Mouse (Mus musculus) right cerebral cortex, adult 18-20 months (tissue): ENCODE data around the gene 1190005I06Rik.
A peak's percentile ranks its signal among the peaks of the same experiment; 100 is the strongest.

Source experiments
- DNase-seq: peaks from one replicate; pipeline ENCODE4 v3.0.0; 2022; ENCODE audit warnings: mixed read lengths

The 1190005I06Rik gene

GRCm38 (mm10) chr8:120618110-120618509 is 29.3 kb downstream of the 1190005I06Rik start:
- peak; percentile 64 for DNase-seq

GRCm38 (mm10) chr8:120616663-120617626 is 30.5 kb downstream of the 1190005I06Rik start:
- DNase-seq = no peak

- no peak for DNase-seq
Observed at GRCm38 (mm10) chr8:120614491-120614890, 32.9 kb downstream of the 1190005I06Rik start.

- DNase-seq = no peak
Observed at GRCm38 (mm10) chr8:120610824-120611223, 36.6 kb downstream of the 1190005I06Rik start.

- peak; percentile 73 for DNase-seq
Observed at GRCm38 (mm10) chr8:120607885-120608284, 39.5 kb downstream of the 1190005I06Rik start.

GRCm38 (mm10) chr8:120607460-120607859 is 40.0 kb downstream of the 1190005I06Rik start:
- DNase-seq = no peak

GRCm38 (mm10) chr8:120602672-120603071 is 44.8 kb downstream of the 1190005I06Rik start:
- DNase-seq = no peak

- DNase-seq = peak; percentile 73
Observed at GRCm38 (mm10) chr8:120599504-120599903, 47.9 kb downstream of the 1190005I06Rik start.

- peak; percentile 91 for DNase-seq
Observed at GRCm38 (mm10) chr8:120598579-120598978, 48.9 kb downstream of the 1190005I06Rik start.

GRCm38 (mm10) chr8:120595963-120596362 is 51.5 kb downstream of the 1190005I06Rik start:
- DNase-seq = no peak

- DNase-seq = no peak
Observed at GRCm38 (mm10) chr8:120594571-120594970, 52.9 kb downstream of the 1190005I06Rik start.

- DNase-seq = no peak
Observed at GRCm38 (mm10) chr8:120591587-120592292, 55.7 kb downstream of the 1190005I06Rik start.

- DNase-seq = no peak
Observed at GRCm38 (mm10) chr8:120589921-120590320, 57.5 kb downstream of the 1190005I06Rik start.

GRCm38 (mm10) chr8:120588908-120589771 is 58.3 kb downstream of the 1190005I06Rik start, which contains the start of gene Gins2:
TSS of gene Gins2 (minus strand) at chr8:120589304.
- peak; percentile 100 for DNase-seq

GRCm38 (mm10) chr8:120585521-120585920 is 61.9 kb downstream of the 1190005I06Rik start:
- DNase-seq = no peak

GRCm38 (mm10) chr8:120581811-120582210 is 65.6 kb downstream of the 1190005I06Rik start:
- no peak for DNase-seq

GRCm38 (mm10) chr8:120581329-120581728 is 66.1 kb downstream of the 1190005I06Rik start:
- DNase-seq = no peak

GRCm38 (mm10) chr8:120580336-120581000 is 67.0 kb downstream of the 1190005I06Rik start:
- no peak for DNase-seq

GRCm38 (mm10) chr8:120577821-120578220 is 69.6 kb downstream of the 1190005I06Rik start:
- DNase-seq = no peak

- no peak for DNase-seq
Observed at GRCm38 (mm10) chr8:120575801-120576200, 71.6 kb downstream of the 1190005I06Rik start.

GRCm38 (mm10) chr8:120574941-120575340 is 72.5 kb downstream of the 1190005I06Rik start:
- DNase-seq = no peak

- no peak for DNase-seq
Observed at GRCm38 (mm10) chr8:120573866-120574265, 73.6 kb downstream of the 1190005I06Rik start.
